Comparison of ENCODE assay signal across 11 mouse cellular contexts in genomic region chr13:99744790-99745120, GRCm38 (mm10).
A peak's percentile ranks its signal among the peaks of the same experiment; 100 is the strongest.
DNase-seq lines count a peak whose midpoint lies in the region; ATAC-seq lines count a peak whose summit lies in the region.
"Had no signal": no experiment of that assay in that cellular context is flagged by ENCODE, and none has a peak within 500 bp of the region (broad histone marks: within the 10 kb centered on the region; RNA-seq: fewer than 3 reads in every experiment).

No protein-coding gene starts in this region.

- no peaks in the 10 kb centered on the region for H3K27me3 ChIP-seq in hindbrain, embryonic 10.5 days (ENCODE audit: insufficient read depth, poor library complexity, severe bottlenecking)
- H3K27me3 ChIP-seq in hindbrain, embryonic 16.5 days (replicated peaks; ENCODE audit: control insufficient read depth, insufficient read depth, low read length), result no peaks in the 10 kb centered on the region
- no peaks in the 10 kb centered on the region for H3K27me3 ChIP-seq in hindbrain, embryonic 12.5 days

- DNase-seq in hindbrain, embryonic 10.5 days (ENCODE audit: low spot score), result peak; percentile 36
- peak; percentile 64 for DNase-seq in brain, adult 2 months (ENCODE audit: low read depth, low spot score)
- peak; percentile 61 to 66 for DNase-seq in cerebellum, adult 18-20 months
- no peak for DNase-seq in B cell, adult 2 months
- DNase-seq in spleen, postnatal 36 days (ENCODE audit: low spot score in 2 of 2), result no peak
- DNase-seq: lung, postnatal 4 days; right cerebral cortex, postnatal 25 days had no signal

- peaks cover 28% of the 10 kb centered on the region for H3K4me1 ChIP-seq in hindbrain, embryonic 10.5 days (replicated peaks)
- H3K4me1 ChIP-seq in hindbrain, embryonic 16.5 days (ENCODE audit: control insufficient read depth, insufficient read depth, low read depth, low read length), result peaks cover 12% of the 10 kb centered on the region
- H3K4me1 ChIP-seq in hindbrain, embryonic 12.5 days, result peaks cover 29% of the 10 kb centered on the region

- no peak overlapping the region for H3K4me2 ChIP-seq in hindbrain, embryonic 16.5 days (ENCODE audit: low read length)
- H3K4me2 ChIP-seq in hindbrain, embryonic 12.5 days (replicated peaks), result no peak overlapping the region

- 61% methylated on average over 7 of the region's 7 CpGs for WGBS in hindbrain, embryonic 10.5 days
- WGBS in hindbrain, embryonic 16.5 days, result 53% methylated on average over 7 of the region's 7 CpGs
- 58% methylated on average over 7 of the region's 7 CpGs for WGBS in hindbrain, embryonic 12.5 days

- H3K9ac ChIP-seq in hindbrain, embryonic 16.5 days (ENCODE audit: low read depth, low read length), result no peak overlapping the region
- H3K9ac ChIP-seq in hindbrain, embryonic 12.5 days, result no peak overlapping the region
- H3K9ac ChIP-seq: liver, embryonic 14.5 days had no signal

- peaks cover 4% of the 10 kb centered on the region; the same call in 1 of the 2 replicates for H3K9me3 ChIP-seq in hindbrain, embryonic 10.5 days
- H3K9me3 ChIP-seq in hindbrain, embryonic 16.5 days (ENCODE audit: control insufficient read depth, low read length), result no peaks in the 10 kb centered on the region; the same call in 1 of the 2 replicates
- H3K9me3 ChIP-seq in hindbrain, embryonic 12.5 days (replicated peaks), result no peaks in the 10 kb centered on the region

- no peak overlapping the region for H3K4me3 ChIP-seq in hindbrain, embryonic 10.5 days
- H3K4me3 ChIP-seq in hindbrain, embryonic 16.5 days (ENCODE audit: low read length), result no peak overlapping the region
- no peak overlapping the region for H3K4me3 ChIP-seq in hindbrain, embryonic 12.5 days

- ATAC-seq in hindbrain, embryonic 16.5 days, result no peak
- peak; percentile 42; the same call in 1 of the 2 replicates for ATAC-seq in hindbrain, embryonic 12.5 days (ENCODE audit: low FRiP score)
- ATAC-seq: activated CD4-positive, CD25-positive, alpha-beta regulatory T cell, adult 4 months had no signal

- H3K36me3 ChIP-seq in hindbrain, embryonic 10.5 days, result no peaks in the 10 kb centered on the region
- no peaks in the 10 kb centered on the region for H3K36me3 ChIP-seq in hindbrain, embryonic 16.5 days (ENCODE audit: control insufficient read depth, insufficient read depth, low read length)
- no peaks in the 10 kb centered on the region for H3K36me3 ChIP-seq in hindbrain, embryonic 12.5 days

- H3K27ac ChIP-seq in hindbrain, embryonic 10.5 days, result peak overlapping the region; percentile 77
- no peak overlapping the region for H3K27ac ChIP-seq in hindbrain, embryonic 16.5 days (ENCODE audit: low read depth, low read length)
- H3K27ac ChIP-seq in hindbrain, embryonic 12.5 days, result peak overlapping the region; percentile 40; the same call in 1 of the 2 replicates
- H3K27ac ChIP-seq: liver, embryonic 14.5 days had no signal

Comparison
In these comparisons a context has a peak if more than half of its experiments do, and no peak if none do; other contexts are left out.
1. DNase-seq: peak in hindbrain, embryonic 10.5 days (single experiment), brain, adult 2 months (single experiment) and cerebellum, adult 18-20 months (2 of 2); none in B cell, adult 2 months (0 of 2) and spleen, postnatal 36 days (0 of 2).